Mouse (Mus musculus): Measurements from ENCODE around the gene Ndufv2. TPM values are rescaled to one million over a fixed set of nuclear protein-coding genes. Genes with fewer than 3 reads are reported as not detected.
"Not testable (repeated sequence)": the region's sequence is repeated elsewhere in the genome, so short reads cannot be mapped to it uniquely, and the experiment has no call there.

The Ndufv2 gene
- polyA plus RNA-seq, 1 experiment from 2014 or later = 423 TPM

DNA sequence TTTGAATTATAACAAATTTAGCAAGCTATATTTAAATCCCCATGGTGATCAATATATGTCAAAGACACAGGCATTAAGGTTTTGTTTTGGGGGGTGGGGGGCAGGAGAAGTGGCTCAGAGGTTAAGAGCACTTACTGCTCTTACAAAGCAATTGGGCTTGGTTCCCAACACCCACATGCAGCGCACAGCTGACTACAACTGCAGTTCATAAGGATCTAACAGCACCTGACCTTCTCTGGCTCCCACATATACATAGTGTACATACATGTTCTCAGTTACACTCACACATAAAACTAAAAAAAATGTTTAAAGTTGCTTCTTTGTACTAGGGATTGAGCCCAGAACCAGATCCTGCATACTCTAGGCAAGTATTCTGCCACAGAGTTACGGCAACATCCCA lies 10.0 kb downstream of the Ndufv2 start:
- Histone ChIP-seq H3K9me3 (ENCODE audit: low read length) (no peaks in the 10 kb centered on the region), H3K27ac (ENCODE audit: low read length) (no peak overlapping the region), H3K9ac (replicated peaks; ENCODE audit: low read length) (no peak overlapping the region), H3K4me2 (replicated peaks; ENCODE audit: low read depth, low read length) (no peak overlapping the region), H3K36me3 (ENCODE audit: insufficient read depth, low read length) (peaks cover 25% of the 10 kb centered on the region), H3K4me3 (ENCODE audit: low read length) (no peak overlapping the region), H3K27me3 (ENCODE audit: insufficient read depth, low read length) (no peaks in the 10 kb centered on the region), H3K4me1 (ENCODE audit: insufficient read depth, low read length) (no peaks in the 10 kb centered on the region)
- WGBS = 82% methylated on average over 2 of the region's 2 CpGs
- no peak for ATAC-seq (ENCODE audit: low FRiP score, low TSS enrichment)

DNA sequence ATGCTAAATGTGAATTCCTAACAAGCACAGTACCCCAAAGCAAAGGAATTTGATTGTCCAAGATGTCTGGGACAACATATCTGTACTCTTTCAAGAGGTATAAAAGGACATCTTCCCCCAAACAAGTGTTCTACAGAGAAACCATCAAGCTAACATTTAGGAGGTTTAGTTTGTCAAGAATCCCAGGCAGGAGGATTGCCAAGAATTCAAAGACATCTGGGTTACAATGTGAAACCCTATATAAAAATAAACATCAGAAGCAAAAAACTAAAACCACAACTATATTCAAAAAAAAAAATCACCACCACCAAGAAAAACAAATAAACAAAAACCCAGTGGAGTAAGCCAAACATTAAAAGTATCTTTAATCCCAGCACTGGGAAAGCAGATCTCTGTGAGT lies 11.1 kb downstream of the Ndufv2 start:
- Histone ChIP-seq H3K4me3 (ENCODE audit: low read length) (no peak overlapping the region), H3K27me3 (ENCODE audit: insufficient read depth, low read length) (no peaks in the 10 kb centered on the region), H3K9ac (replicated peaks; ENCODE audit: low read length) (no peak overlapping the region), H3K27ac (ENCODE audit: low read length) (no peak overlapping the region), H3K9me3 (ENCODE audit: low read length) (no peaks in the 10 kb centered on the region), H3K4me2 (replicated peaks; ENCODE audit: low read depth, low read length) (no peak overlapping the region), H3K4me1 (ENCODE audit: insufficient read depth, low read length) (no peaks in the 10 kb centered on the region), H3K36me3 (ENCODE audit: insufficient read depth, low read length) (peaks cover 34% of the 10 kb centered on the region)
- ATAC-seq (ENCODE audit: low FRiP score, low TSS enrichment) = no peak

DNA sequence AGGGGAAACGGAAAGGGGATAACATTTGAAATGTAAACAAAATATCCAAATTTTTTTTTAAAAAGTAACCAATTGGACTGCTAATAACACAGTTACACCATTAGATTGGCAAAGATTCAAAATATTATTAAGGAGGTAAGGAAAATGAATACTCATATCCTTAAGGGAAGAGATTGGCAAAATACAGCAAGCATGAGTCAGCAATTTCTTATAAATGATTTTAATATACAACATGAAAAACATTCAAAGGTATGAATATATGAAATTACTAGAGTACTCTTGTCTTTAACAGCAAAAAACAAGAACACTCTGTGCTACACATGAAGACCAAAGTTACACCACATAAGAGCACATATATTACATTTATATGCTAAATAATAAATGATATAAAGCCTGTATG lies 16.3 kb downstream of the Ndufv2 start:
- Histone ChIP-seq H3K27me3 (ENCODE audit: insufficient read depth, low read length) (no peaks in the 10 kb centered on the region), H3K27ac (ENCODE audit: low read length) (no peak overlapping the region), H3K36me3 (ENCODE audit: insufficient read depth, low read length) (peaks cover 42% of the 10 kb centered on the region), H3K4me1 (ENCODE audit: insufficient read depth, low read length) (no peaks in the 10 kb centered on the region), H3K4me3 (ENCODE audit: low read length) (no peak overlapping the region), H3K4me2 (replicated peaks; ENCODE audit: low read depth, low read length) (no peak overlapping the region), H3K9ac (replicated peaks; ENCODE audit: low read length) (no peak overlapping the region), H3K9me3 (ENCODE audit: low read length) (no peaks in the 10 kb centered on the region)
- WGBS = 96% methylated on average over 1 of the region's 1 CpGs
- no peak for ATAC-seq (ENCODE audit: low FRiP score, low TSS enrichment)

DNA sequence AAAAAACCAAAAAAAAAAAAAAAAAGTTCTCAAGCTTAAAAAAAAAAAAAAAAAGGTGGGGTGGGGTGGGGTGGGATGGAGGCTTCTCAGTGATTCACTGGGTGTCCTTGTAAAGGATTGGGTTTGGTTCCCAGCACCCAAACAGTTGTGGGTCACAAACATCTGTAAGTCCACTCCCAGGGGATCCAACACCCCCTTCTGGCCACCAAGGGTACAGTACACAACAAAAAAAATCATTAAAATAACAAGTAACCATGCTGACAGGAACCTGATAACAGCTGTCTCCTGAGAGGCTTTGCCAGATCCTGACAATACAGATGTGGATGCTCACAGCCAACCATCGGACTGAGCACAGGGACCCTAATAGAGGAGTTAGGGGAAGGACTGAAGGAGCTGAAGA lies 16.9 kb downstream of the Ndufv2 start:
- Histone ChIP-seq H3K36me3 (ENCODE audit: insufficient read depth, low read length) (peaks cover 44% of the 10 kb centered on the region), H3K4me2 (replicated peaks; ENCODE audit: low read depth, low read length) (no peak overlapping the region), H3K27ac (ENCODE audit: low read length) (no peak overlapping the region), H3K9me3 (ENCODE audit: low read length) (no peaks in the 10 kb centered on the region), H3K4me1 (ENCODE audit: insufficient read depth, low read length) (no peaks in the 10 kb centered on the region), H3K9ac (replicated peaks; ENCODE audit: low read length) (no peak overlapping the region), H3K27me3 (ENCODE audit: insufficient read depth, low read length) (no peaks in the 10 kb centered on the region), H3K4me3 (ENCODE audit: low read length) (no peak overlapping the region)
- no peak for ATAC-seq (ENCODE audit: low FRiP score, low TSS enrichment)
- 82% methylated on average over 1 of the region's 1 CpGs for WGBS

DNA sequence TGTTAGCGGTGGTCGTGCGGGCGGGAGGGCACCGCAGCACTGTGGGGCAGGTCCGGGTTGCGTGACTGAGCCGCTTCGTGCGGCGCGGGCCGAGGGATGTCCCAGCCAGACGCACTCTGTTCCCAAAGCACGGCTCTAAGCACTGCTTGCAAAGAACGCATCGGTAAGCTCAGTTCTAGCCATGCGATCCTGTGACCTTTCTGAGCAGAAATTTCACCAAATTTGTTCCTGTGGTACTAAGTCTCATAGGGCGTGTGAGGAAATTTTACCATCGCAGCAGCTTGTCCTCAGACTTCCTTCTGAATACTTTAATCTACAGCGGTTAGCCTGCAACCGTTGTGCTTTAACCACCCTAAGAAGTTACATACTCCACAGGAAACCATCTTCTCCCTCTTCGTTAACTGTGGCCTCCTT lies 23.9 kb downstream of the Ndufv2 start:
- no peaks in the 10 kb centered on the region for H3K9me3 ChIP-seq (ENCODE audit: low read length)
- peak; percentile 69 for ATAC-seq (ENCODE audit: low FRiP score, low TSS enrichment)
- under 1% methylated on average over 23 of the region's 23 CpGs for WGBS
- peak overlapping the region; percentile 86 for H3K4me2 ChIP-seq (replicated peaks; ENCODE audit: low read depth, low read length)
- no peaks in the 10 kb centered on the region for H3K27me3 ChIP-seq (ENCODE audit: insufficient read depth, low read length)
- H3K9ac ChIP-seq (replicated peaks; ENCODE audit: low read length) = peak overlapping the region; percentile 86
- peaks cover 14% of the 10 kb centered on the region; the same call in 1 of the 2 replicates for H3K4me1 ChIP-seq (ENCODE audit: insufficient read depth, low read length)
- H3K27ac ChIP-seq (ENCODE audit: low read length) = peak overlapping the region; percentile 84
- H3K36me3 ChIP-seq (ENCODE audit: insufficient read depth, low read length) = peaks cover 17% of the 10 kb centered on the region; the same call in 1 of the 2 replicates
- peak overlapping the region; percentile 95 for H3K4me3 ChIP-seq (ENCODE audit: low read length)

DNA sequence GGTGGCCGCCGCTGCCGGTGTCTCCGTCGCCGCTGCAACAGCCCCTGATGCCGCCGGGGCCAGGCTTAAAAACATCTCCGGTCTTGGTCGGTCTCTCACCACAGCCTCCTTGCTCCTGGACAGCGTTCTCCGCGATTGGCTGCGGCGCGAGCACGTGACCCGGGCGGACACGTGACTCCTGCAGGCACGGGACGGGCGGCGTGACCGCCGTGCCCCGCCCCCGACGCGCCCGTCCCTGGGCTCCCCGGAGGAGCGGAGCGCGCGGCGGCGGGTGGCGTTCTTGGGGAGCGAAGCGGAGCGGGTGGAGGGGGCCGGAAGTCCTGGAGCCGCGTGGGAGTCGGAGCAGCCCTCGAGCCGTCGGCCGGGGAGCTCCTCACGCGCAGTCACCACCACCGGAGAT lies 24.4 kb downstream of the Ndufv2 start, which contains the start of gene Ankrd12:
Gene Ankrd12 (minus strand): TSS at position 156 of the 400 bp plus-strand sequence.
- Histone ChIP-seq H3K9me3 (ENCODE audit: low read length) (no peaks in the 10 kb centered on the region), H3K36me3 (ENCODE audit: insufficient read depth, low read length) (peaks cover 17% of the 10 kb centered on the region; the same call in 1 of the 2 replicates), H3K9ac (replicated peaks; ENCODE audit: low read length) (peak within 1 kb of the TSS; percentile 86), H3K27ac (ENCODE audit: low read length) (peak within 1 kb of the TSS; percentile 92), H3K27me3 (ENCODE audit: insufficient read depth, low read length) (no peaks in the 10 kb centered on the region), H3K4me3 (ENCODE audit: low read length) (peak within 1 kb of the TSS; percentile 95), H3K4me2 (replicated peaks; ENCODE audit: low read depth, low read length) (peak within 1 kb of the TSS; percentile 86), H3K4me1 (ENCODE audit: insufficient read depth, low read length) (peaks cover 14% of the 10 kb centered on the region; the same call in 1 of the 2 replicates)
- 0% methylated on average over 51 of the region's 53 CpGs for WGBS
- ATAC-seq (ENCODE audit: low FRiP score, low TSS enrichment) = peak; percentile 99

DNA sequence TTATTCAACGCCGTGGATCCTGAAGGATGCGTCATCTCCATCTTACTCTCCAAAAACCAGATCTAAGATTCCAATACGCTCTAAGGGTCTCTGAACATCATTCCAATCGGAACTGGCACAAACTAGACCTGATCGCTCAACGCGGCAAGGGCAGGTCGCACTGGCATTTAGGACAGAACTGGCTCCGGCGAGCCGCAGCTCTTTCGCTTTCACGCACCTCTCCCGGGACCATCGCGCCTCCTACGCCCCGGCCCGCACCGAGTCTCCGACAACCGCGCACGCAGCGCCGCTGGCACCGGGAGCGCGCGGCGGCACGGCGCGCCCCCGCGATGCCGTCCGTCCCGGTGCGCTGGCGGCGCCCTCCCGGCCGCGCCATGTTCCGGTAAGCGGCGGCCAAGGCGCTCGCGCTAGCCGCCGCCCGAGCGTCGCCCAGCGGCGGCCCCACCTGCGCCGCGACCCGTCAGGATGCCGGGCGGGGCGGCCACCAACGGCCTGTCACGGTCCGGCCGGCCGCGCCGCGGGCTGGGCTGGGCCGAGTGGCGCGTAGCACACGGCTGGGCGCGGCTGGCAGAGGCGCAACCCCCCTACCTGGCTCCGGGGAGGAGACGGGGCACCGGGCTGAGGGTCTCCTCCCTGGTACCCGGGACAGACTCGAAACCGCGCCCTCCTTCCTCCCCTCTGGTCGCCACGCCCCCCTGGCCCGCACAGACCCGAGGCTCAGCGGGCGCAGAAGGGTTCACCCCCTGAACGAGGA lies 25.0 kb downstream of the Ndufv2 start:
- Histone ChIP-seq H3K9ac (replicated peaks; ENCODE audit: low read length) (peak overlapping the region; percentile 86), H3K4me1 (ENCODE audit: insufficient read depth, low read length) (peaks cover 14% of the 10 kb centered on the region; the same call in 1 of the 2 replicates), H3K27me3 (ENCODE audit: insufficient read depth, low read length) (no peaks in the 10 kb centered on the region), H3K36me3 (ENCODE audit: insufficient read depth, low read length) (peaks cover 17% of the 10 kb centered on the region; the same call in 1 of the 2 replicates), H3K4me3 (ENCODE audit: low read length) (peak overlapping the region; percentile 95), H3K9me3 (ENCODE audit: low read length) (no peaks in the 10 kb centered on the region), H3K4me2 (replicated peaks; ENCODE audit: low read depth, low read length) (peak overlapping the region; percentile 86), H3K27ac (ENCODE audit: low read length) (peak overlapping the region; percentile 92)
- peak; percentile 90 for ATAC-seq (ENCODE audit: low FRiP score, low TSS enrichment)
- under 1% methylated on average over 78 of the region's 95 CpGs for WGBS

DNA sequence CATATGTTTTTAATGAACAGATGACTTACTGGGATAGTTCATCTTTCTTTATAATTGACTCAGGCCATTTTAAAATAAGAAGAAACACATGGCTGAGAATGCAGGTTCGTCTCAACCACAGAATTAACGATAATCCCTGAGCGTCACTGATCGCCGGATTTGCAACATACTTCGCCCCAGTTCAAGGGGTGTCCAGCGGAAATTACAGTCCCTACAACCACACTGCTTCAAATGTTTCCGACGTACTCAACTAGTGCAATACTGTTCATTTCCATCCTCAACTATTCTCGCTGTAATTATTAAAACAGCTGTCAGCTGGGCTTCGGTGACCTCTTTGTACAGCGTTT lies 25.6 kb downstream of the Ndufv2 start:
- peaks cover 13% of the 10 kb centered on the region; the same call in 1 of the 2 replicates for H3K36me3 ChIP-seq (ENCODE audit: insufficient read depth, low read length)

DNA sequence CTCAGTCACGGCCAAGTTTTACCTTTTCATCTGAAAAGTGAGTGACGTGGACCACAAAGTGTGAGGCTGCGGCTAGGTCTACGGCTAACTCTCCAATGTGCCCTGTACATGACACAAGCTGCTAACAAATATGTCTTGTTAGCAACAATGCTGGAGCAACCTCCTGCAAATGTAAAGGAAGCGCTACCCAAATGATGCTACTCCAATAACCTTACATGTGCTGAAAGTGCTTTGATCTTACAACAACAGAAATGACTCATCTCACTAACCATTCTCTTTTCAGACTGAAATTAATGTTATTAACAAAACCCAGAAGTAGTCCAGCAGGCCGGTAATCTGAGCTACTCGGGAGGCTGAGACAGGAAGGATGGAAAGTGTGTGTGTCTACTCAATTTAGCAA lies 27.4 kb downstream of the Ndufv2 start:
- 89% methylated on average over 7 of the region's 7 CpGs for WGBS
- Histone ChIP-seq H3K4me1 (ENCODE audit: insufficient read depth, low read length) (peaks cover 14% of the 10 kb centered on the region; the same call in 1 of the 2 replicates), H3K9ac (replicated peaks; ENCODE audit: low read length) (no peak overlapping the region), H3K4me3 (ENCODE audit: low read length) (no peak overlapping the region), H3K9me3 (ENCODE audit: low read length) (no peaks in the 10 kb centered on the region), H3K27me3 (ENCODE audit: insufficient read depth, low read length) (no peaks in the 10 kb centered on the region), H3K27ac (ENCODE audit: low read length) (no peak overlapping the region), H3K4me2 (replicated peaks; ENCODE audit: low read depth, low read length) (no peak overlapping the region), H3K36me3 (ENCODE audit: insufficient read depth, low read length) (0 out of 2 replicates have a peak, but pooled peaks cover 2% of the 10 kb centered on the region)
- no peak for ATAC-seq (ENCODE audit: low FRiP score, low TSS enrichment)

More for the DNA sequence above, 25.6 kb downstream of the Ndufv2 start:
- H3K27me3 ChIP-seq (ENCODE audit: insufficient read depth, low read length) = no peaks in the 10 kb centered on the region
- 6% methylated on average over 12 of the region's 12 CpGs for WGBS
- H3K4me1 ChIP-seq (ENCODE audit: insufficient read depth, low read length) = peaks cover 14% of the 10 kb centered on the region; the same call in 1 of the 2 replicates
- no peaks in the 10 kb centered on the region for H3K9me3 ChIP-seq (ENCODE audit: low read length)
- peak overlapping the region; percentile 86 for H3K4me2 ChIP-seq (replicated peaks; ENCODE audit: low read depth, low read length)
- H3K4me3 ChIP-seq (ENCODE audit: low read length) = peak overlapping the region; percentile 95
- peak overlapping the region; percentile 86 for H3K9ac ChIP-seq (replicated peaks; ENCODE audit: low read length)
- H3K27ac ChIP-seq (ENCODE audit: low read length) = no peak overlapping the region
- ATAC-seq (ENCODE audit: low FRiP score, low TSS enrichment) = no peak

DNA sequence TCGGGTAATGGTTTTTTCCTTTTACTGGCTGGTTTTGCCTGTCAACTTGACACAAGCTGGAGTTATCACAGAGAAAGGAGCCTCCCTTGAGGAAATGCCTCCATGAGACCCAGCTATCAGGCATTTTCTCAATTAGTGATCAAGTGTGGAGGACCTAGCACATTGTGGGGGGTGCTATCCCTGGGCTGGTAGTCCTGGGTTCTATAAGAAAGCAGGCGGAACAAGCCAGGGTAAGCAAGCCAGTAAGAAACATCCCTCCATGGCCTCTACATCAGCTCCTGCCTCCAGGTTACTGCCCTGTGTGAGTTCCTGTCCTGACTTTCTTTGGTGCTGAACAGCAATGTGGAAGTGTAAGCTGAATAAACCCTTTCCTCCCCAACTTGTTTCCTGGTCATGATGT lies 32.3 kb downstream of the Ndufv2 start:
- WGBS = 98% methylated on average over 2 of the region's 2 CpGs
- not testable (repeated sequence) for H3K4me2 ChIP-seq (replicated peaks; ENCODE audit: low read depth, low read length); H3K4me3 ChIP-seq (ENCODE audit: low read length); H3K27me3 ChIP-seq (ENCODE audit: insufficient read depth, low read length); H3K36me3 ChIP-seq (ENCODE audit: insufficient read depth, low read length); H3K27ac ChIP-seq (ENCODE audit: low read length); H3K4me1 ChIP-seq (ENCODE audit: insufficient read depth, low read length); H3K9me3 ChIP-seq (ENCODE audit: low read length); ATAC-seq (ENCODE audit: low FRiP score, low TSS enrichment); H3K9ac ChIP-seq (replicated peaks; ENCODE audit: low read length)
